Mouse (Mus musculus): ENCODE measurements around the gene Coro1c.

DNA sequence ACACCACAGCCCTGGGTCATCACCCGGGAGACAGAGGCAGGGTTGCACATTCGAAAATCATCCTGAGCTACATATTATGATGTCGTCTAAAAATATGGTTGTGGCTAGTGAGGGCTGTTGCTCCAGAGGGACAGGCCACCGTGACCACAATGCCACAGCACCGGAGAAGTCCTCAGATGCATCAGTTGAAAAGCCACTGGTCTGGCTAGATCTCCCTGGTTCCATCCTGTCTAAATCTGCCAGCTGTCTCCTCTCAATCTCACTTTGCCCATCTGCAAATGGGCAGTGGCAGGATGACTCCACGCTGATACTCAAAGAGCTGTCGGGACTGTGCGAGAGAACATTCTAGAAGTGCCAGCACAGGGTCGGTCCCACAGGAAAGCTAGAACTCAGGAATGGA lies 110.0 kb downstream of the Coro1c start:
- TF ChIP-seq CTCF (IDR thresholded peaks at IDR 0.05; ENCODE audit: low read depth, low read length) (no peak), POLR2A (IDR thresholded peaks at IDR 0.05; ENCODE audit: borderline replicate concordance, low read depth, low read length) (no peak)

Measured in bone marrow macrophage, adult 2 months (primary cell).